ENCODE assay signal across 14 mouse cellular contexts in genomic region chr5:107889994-107890888, GRCm38 (mm10). TPM values are rescaled to one million over a fixed set of nuclear protein-coding genes. Genes with fewer than 3 reads are reported as not detected.
A peak's percentile ranks its signal among the peaks of the same experiment; 100 is the strongest.
DNase-seq lines count a peak whose midpoint lies in the region; ATAC-seq and TF ChIP-seq lines count a peak whose summit lies in the region.
"Had no signal": no experiment of that assay in that cellular context is flagged by ENCODE, and none has a peak within 500 bp of the region (broad histone marks: within the 10 kb centered on the region; RNA-seq: fewer than 3 reads in every experiment).

No protein-coding gene starts in this region.

- WGBS in forebrain, embryonic 14.5 days = 56% methylated on average over 9 of the region's 9 CpGs
- WGBS in forebrain, embryonic 11.5 days = 59% methylated on average over 9 of the region's 9 CpGs
- 39% methylated on average over 9 of the region's 9 CpGs for WGBS in kidney, adult 2 months
- 54% methylated on average over 9 of the region's 9 CpGs for WGBS in liver, embryonic 13.5 days (ENCODE audit: insufficient replicate concordance)

- no peaks in the 10 kb centered on the region for H3K4me1 ChIP-seq in forebrain, embryonic 14.5 days (ENCODE audit: control insufficient read depth, insufficient read depth, low read length)
- H3K4me1 ChIP-seq in forebrain, embryonic 11.5 days (replicated peaks; ENCODE audit: control insufficient read depth, insufficient read depth, low read length) = no peaks in the 10 kb centered on the region
- H3K4me1 ChIP-seq in kidney, adult 2 months (ENCODE audit: control insufficient read depth, insufficient read depth, low read length) = peaks cover 2% of the 10 kb centered on the region; the same call in 1 of the 2 replicates
- H3K4me1 ChIP-seq in liver, embryonic 13.5 days (replicated peaks) = 0 out of 2 replicates have a peak, but pooled peaks cover 4% of the 10 kb centered on the region
- H3K4me1 ChIP-seq: embryonic facial prominence, embryonic 10.5 days; forebrain, embryonic 10.5 days had no signal

- no peak overlapping the region for H3K4me3 ChIP-seq in forebrain, embryonic 14.5 days (ENCODE audit: low read depth, low read length)
- no peak overlapping the region for H3K4me3 ChIP-seq in forebrain, embryonic 11.5 days (ENCODE audit: low read depth, low read length)
- H3K4me3 ChIP-seq in kidney, adult 2 months (ENCODE audit: insufficient read depth, low read depth, low read length) = no peak overlapping the region
- no peak overlapping the region for H3K4me3 ChIP-seq in liver, embryonic 13.5 days (replicated peaks)
- H3K4me3 ChIP-seq: embryonic facial prominence, embryonic 10.5 days; forebrain, embryonic 10.5 days; left cerebral cortex, adult 2 months had no signal

- no peak overlapping the region for H3K9ac ChIP-seq in forebrain, embryonic 14.5 days (ENCODE audit: low read length)
- H3K9ac ChIP-seq in forebrain, embryonic 11.5 days (ENCODE audit: low read length) = no peak overlapping the region
- H3K9ac ChIP-seq in liver, embryonic 13.5 days = peak overlapping the region; percentile 22; the same call in 1 of the 2 replicates
- H3K9ac ChIP-seq: liver, embryonic 14.5 days had no signal

- H3K27me3 ChIP-seq in forebrain, embryonic 14.5 days (replicated peaks; ENCODE audit: control insufficient read depth, insufficient read depth, low read length) = no peaks in the 10 kb centered on the region
- no peaks in the 10 kb centered on the region for H3K27me3 ChIP-seq in forebrain, embryonic 11.5 days (ENCODE audit: control insufficient read depth, insufficient read depth, low read length)
- H3K27me3 ChIP-seq in kidney, adult 2 months (replicated peaks; ENCODE audit: control insufficient read depth, insufficient read depth, low read length) = no peaks in the 10 kb centered on the region
- H3K27me3 ChIP-seq in liver, embryonic 13.5 days = no peaks in the 10 kb centered on the region

- TF ChIP-seq POLR2A in kidney, adult 2 months (IDR thresholded peaks at IDR 0.05; ENCODE audit: low read depth, low read length) = no peak

- no peak overlapping the region for H3K4me2 ChIP-seq in forebrain, embryonic 14.5 days (ENCODE audit: low read length)
- H3K4me2 ChIP-seq in forebrain, embryonic 11.5 days (ENCODE audit: low read depth, low read length, severe bottlenecking) = no peak overlapping the region
- no peak overlapping the region for H3K4me2 ChIP-seq in liver, embryonic 13.5 days

- no peak overlapping the region for H3K27ac ChIP-seq in forebrain, embryonic 14.5 days (ENCODE audit: low read depth, low read length)
- H3K27ac ChIP-seq in forebrain, embryonic 11.5 days (ENCODE audit: low read depth, low read length) = no peak overlapping the region
- H3K27ac ChIP-seq in kidney, adult 2 months (ENCODE audit: insufficient read depth, low read depth, low read length) = peak overlapping the region; percentile 77
- peak overlapping the region; percentile 56 for H3K27ac ChIP-seq in liver, embryonic 13.5 days
- H3K27ac ChIP-seq: embryonic facial prominence, embryonic 10.5 days; forebrain, embryonic 10.5 days; left cerebral cortex, adult 2 months; liver, embryonic 14.5 days had no signal

- no peak for ATAC-seq in forebrain, embryonic 14.5 days
- ATAC-seq in forebrain, embryonic 11.5 days (replicated peaks; ENCODE audit: low FRiP score) = no peak
- ATAC-seq in liver, embryonic 13.5 days (ENCODE audit: low read depth) = peak; percentile 36; the same call in 1 of the 2 replicates

- H3K36me3 ChIP-seq in forebrain, embryonic 14.5 days (ENCODE audit: control insufficient read depth, insufficient read depth, low read length) = no peaks in the 10 kb centered on the region
- H3K36me3 ChIP-seq in forebrain, embryonic 11.5 days (ENCODE audit: control insufficient read depth, insufficient read depth, low read length) = no peaks in the 10 kb centered on the region
- H3K36me3 ChIP-seq in kidney, adult 2 months (ENCODE audit: control insufficient read depth, insufficient read depth, low read length) = no peaks in the 10 kb centered on the region
- no peaks in the 10 kb centered on the region for H3K36me3 ChIP-seq in liver, embryonic 13.5 days
- H3K36me3 ChIP-seq: embryonic facial prominence, embryonic 10.5 days; forebrain, embryonic 10.5 days had no signal

- H3K9me3 ChIP-seq in forebrain, embryonic 14.5 days (replicated peaks; ENCODE audit: control insufficient read depth, low read length) = no peaks in the 10 kb centered on the region
- H3K9me3 ChIP-seq in forebrain, embryonic 11.5 days (ENCODE audit: control insufficient read depth, low read length) = no peaks in the 10 kb centered on the region
- no peaks in the 10 kb centered on the region for H3K9me3 ChIP-seq in liver, embryonic 13.5 days (replicated peaks)
- H3K9me3 ChIP-seq: embryonic facial prominence, embryonic 10.5 days; forebrain, embryonic 10.5 days had no signal

- peak; percentile 37 for DNase-seq in forebrain, embryonic 14.5 days (ENCODE audit: low spot score)
- DNase-seq in forebrain, embryonic 11.5 days (ENCODE audit: low spot score) = no peak
- DNase-seq in layer of hippocampus, postnatal 10 days (ENCODE audit: low spot score in 2 of 2) = peak; percentile 26 to 35
- no peak for DNase-seq in layer of hippocampus, adult 18-20 months (ENCODE audit: low spot score in 2 of 2)
- peak; percentile 92 for DNase-seq in kidney, adult 2 months
- no peak for DNase-seq in liver, embryonic 13.5 days
- DNase-seq in adipocyte (ENCODE audit: low spot score) = no peak
- no peak for DNase-seq in neural tube, embryonic 10.5 days (ENCODE audit: extremely low spot score, low spot score)
- DNase-seq: cerebellum, adult 9-11 months; gastrocnemius, postnatal 14 days had no signal

- TF ChIP-seq CTCF in kidney, adult 2 months (conservative IDR thresholded peaks at IDR 0.05; ENCODE audit: insufficient read depth, insufficient read length, low read depth, low read length) = no peak

RNA-seq across cellular contexts. Expression of gene Rpl5, which starts 10.1 kb away (rescaled TPM):
- polyA plus RNA-seq in forebrain, embryonic 14.5 days (2014; fragmentation: Nextera tagmentation; extraction: Ambion mirVana) = 63.5 and 65.3 TPM in 2 replicates
- 83.2 and 84.4 TPM in 2 replicates for polyA plus RNA-seq in forebrain, embryonic 11.5 days (2014; fragmentation: Nextera tagmentation; extraction: Ambion mirVana)
- 100 to 1,000 TPM; 133 to 138 TPM for total RNA-seq in layer of hippocampus, postnatal 10 days (2021)
- 10 to 100 TPM; 59.0 to 59.2 TPM for total RNA-seq in layer of hippocampus, adult 18-20 months (2021)
- polyA plus RNA-seq in kidney, adult 2 months (2012; rRNA removed) = 16.3 and 21.5 TPM in 2 replicates
- 48.8 and 51.9 TPM in 2 replicates for polyA plus RNA-seq in liver, embryonic 13.5 days (2015; fragmentation: Nextera tagmentation; extraction: Ambion mirVana)

RNA-seq across cellular contexts. Expression of gene Evi5, which starts 15.3 kb away (rescaled TPM):
- 38.8 and 46.2 TPM in 2 replicates for polyA plus RNA-seq in forebrain, embryonic 14.5 days (2014; fragmentation: Nextera tagmentation; extraction: Ambion mirVana)
- polyA plus RNA-seq in forebrain, embryonic 11.5 days (2014; fragmentation: Nextera tagmentation; extraction: Ambion mirVana) = 48.6 and 50.7 TPM in 2 replicates
- 10 to 100 TPM; 72.6 to 79.7 TPM for total RNA-seq in layer of hippocampus, postnatal 10 days (2021)
- 10 to 100 TPM; 62.7 to 65.5 TPM for total RNA-seq in layer of hippocampus, adult 18-20 months (2021)
- 37.3 and 39.0 TPM in 2 replicates for polyA plus RNA-seq in kidney, adult 2 months (2012; rRNA removed)
- polyA plus RNA-seq in liver, embryonic 13.5 days (2015; fragmentation: Nextera tagmentation; extraction: Ambion mirVana) = 51.3 and 55.5 TPM in 2 replicates

Comparison
In these comparisons a context has a peak if more than half of its experiments do, and no peak if none do; other contexts are left out.
1. DNase-seq: peak in forebrain, embryonic 14.5 days (single experiment), layer of hippocampus, postnatal 10 days (2 of 2) and kidney, adult 2 months (single experiment); none in forebrain, embryonic 11.5 days (single experiment), layer of hippocampus, adult 18-20 months (0 of 2), liver, embryonic 13.5 days (single experiment), adipocyte (single experiment) and neural tube, embryonic 10.5 days (single experiment).
2. H3K27ac ChIP-seq: peak in kidney, adult 2 months (single experiment) and liver, embryonic 13.5 days (single experiment); none in forebrain, embryonic 14.5 days (single experiment) and forebrain, embryonic 11.5 days (single experiment).